Mouse (Mus musculus) intestine, postnatal 0 days (tissue): Measurements from ENCODE around the gene Cog5. TPM values are rescaled to one million over a fixed set of nuclear protein-coding genes. Genes with fewer than 3 reads are reported as not detected.

ENCODE experiments used
- ATAC-seq: fragments of 200-750 bp; cut with Nextera tagmentation; 2 replicates; pipeline ENCODE4 v1.8.0; 2017; ENCODE audit warnings: mild to moderate bottlenecking, moderate TSS enrichment, moderate library complexity
- H3K27ac ChIP-seq: fragments of 300-500 bp; sonication (generic); 2 replicates; pipeline ENCODE4 v1.5.1; 2014; ENCODE audit warnings: mild to moderate bottlenecking, low read depth, low read length, moderate library complexity
- H3K27me3 ChIP-seq: fragments of 300-500 bp; sonication (generic); replicated peaks from 2 replicates; pipeline ENCODE4 v1.6.1; 2014; ENCODE audit warnings: low read length, mixed read lengths; ENCODE audit not compliant: control insufficient read depth, insufficient read depth
- H3K36me3 ChIP-seq: fragments of 300-500 bp; sonication (generic); 2 replicates; pipeline ENCODE4 v1.6.1; 2014; ENCODE audit warnings: mild to moderate bottlenecking, moderate library complexity; ENCODE audit not compliant: control insufficient read depth, insufficient read depth
- H3K4me1 ChIP-seq: fragments of 300-500 bp; sonication (generic); replicated peaks from 2 replicates; pipeline ENCODE4 v1.6.1; 2014; ENCODE audit warnings: antibody characterized with exemption, low read length, mixed read lengths; ENCODE audit not compliant: control insufficient read depth, insufficient read depth
- H3K4me2 ChIP-seq: fragments of 300-500 bp; sonication (generic); replicated peaks from 2 replicates; pipeline ENCODE4 v1.6.1; 2014; ENCODE audit warnings: low read depth, mild to moderate bottlenecking, moderate library complexity
- H3K4me3 ChIP-seq: fragments of 300-500 bp; sonication (generic); 2 replicates; pipeline ENCODE4 v1.5.1; 2014; ENCODE audit warnings: low read depth, low read length
- H3K9ac ChIP-seq: fragments of 300-500 bp; sonication (generic); 2 replicates; pipeline ENCODE4 v1.6.1; 2014; ENCODE audit warnings: mild to moderate bottlenecking, low read depth, low read length
- H3K9me3 ChIP-seq: fragments of 300-500 bp; sonication (generic); 2 replicates; pipeline ENCODE4 v1.6.1; 2016; ENCODE audit warnings: mixed run types; ENCODE audit not compliant: control insufficient read depth
- CTCF ChIP-seq: sonication (generic); IDR thresholded peaks from 2 replicates; pipeline ENCODE4 v1.5.1; 2016; ENCODE audit warnings: low read depth, mild to moderate bottlenecking, control low read depth, antibody characterized with exemption, moderate library complexity
- WGBS: fragments of 180-500 bp; shearing (Covaris S2); extraction: QIAGEN DNeasy Blood & Tissue Kit; methylation state at CpG from one replicate; pipeline ENCODE4 v1.1.7; 2014; 5-methylcytosine and 5-hydroxymethylcytosine counted together
- polyA plus RNA-seq: library from polyadenylated mRNA; unstranded; fragments of >200 nt; fragmentation: Nextera tagmentation; extraction: Ambion mirVana; gene quantifications from 2 replicates; pipeline ENCODE4 v1.2.1, GENCODE M21; 2015

The Cog5 gene
- polyA plus RNA-seq, 1 experiment from 2014 or later, result 16.4 TPM

DNA sequence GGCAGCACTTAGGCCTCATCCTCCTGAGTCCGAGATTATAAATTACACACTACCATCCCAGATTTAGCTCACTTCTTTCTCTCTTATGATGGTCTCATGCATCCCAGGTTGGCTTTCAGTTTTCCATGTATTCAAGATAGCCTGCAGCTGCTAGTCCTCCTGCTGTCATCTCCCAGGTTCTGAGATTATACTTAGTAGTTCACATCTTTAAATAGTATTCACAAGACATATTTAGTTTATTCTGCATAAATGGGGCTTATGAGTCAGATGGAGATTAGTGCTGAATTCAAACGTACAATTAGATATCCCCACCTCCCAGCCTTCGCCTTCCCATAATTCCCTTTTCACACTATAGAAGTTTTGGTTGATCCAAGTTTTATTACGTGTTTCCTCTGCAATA lies 222.1 kb downstream of the Cog5 start:
- WGBS, result 87% methylated on average over 4 of the region's 4 CpGs
- no peak for ATAC-seq

DNA sequence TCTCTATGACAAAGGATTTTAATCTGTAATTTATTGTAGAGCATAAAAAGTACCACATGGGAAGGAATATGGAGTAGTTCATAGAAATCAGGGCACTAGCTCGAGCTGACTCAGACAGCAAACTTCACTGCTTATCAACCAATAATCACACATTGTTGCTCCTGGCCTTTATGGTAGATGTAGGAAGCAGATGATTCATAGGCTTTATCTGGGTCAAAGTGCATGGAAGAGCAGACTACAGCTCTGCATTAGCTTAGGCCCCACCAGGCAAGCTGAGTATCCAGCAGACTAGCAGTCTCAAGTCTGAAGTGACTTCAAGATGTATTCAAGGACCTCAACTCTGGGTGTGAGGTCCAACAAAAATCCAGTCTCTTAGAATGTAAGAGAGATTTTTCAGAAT lies 228.1 kb downstream of the Cog5 start:
- H3K27ac ChIP-seq, result peak overlapping the region; percentile 47
- H3K4me2 ChIP-seq, result no peak overlapping the region
- H3K9me3 ChIP-seq, result no peaks in the 10 kb centered on the region
- no peaks in the 10 kb centered on the region for H3K27me3 ChIP-seq
- H3K4me1 ChIP-seq, result no peaks in the 10 kb centered on the region
- no peak overlapping the region for H3K4me3 ChIP-seq
- ATAC-seq, result peak; percentile 99
- 29% methylated on average over 1 of the region's 1 CpGs for WGBS
- H3K36me3 ChIP-seq, result no peaks in the 10 kb centered on the region; the same call in 1 of the 2 replicates
- no peak overlapping the region for H3K9ac ChIP-seq
- TF ChIP-seq CTCF, result no peak

More for the DNA sequence above, 222.1 kb downstream of the Cog5 start:
- H3K36me3 ChIP-seq, result no peaks in the 10 kb centered on the region
- no peak for TF ChIP-seq CTCF
- no peak overlapping the region for H3K4me3 ChIP-seq
- H3K9ac ChIP-seq, result no peak overlapping the region
- H3K4me1 ChIP-seq, result no peaks in the 10 kb centered on the region
- no peaks in the 10 kb centered on the region for H3K9me3 ChIP-seq
- no peaks in the 10 kb centered on the region for H3K27me3 ChIP-seq
- no peak overlapping the region for H3K27ac ChIP-seq
- no peak overlapping the region for H3K4me2 ChIP-seq

DNA sequence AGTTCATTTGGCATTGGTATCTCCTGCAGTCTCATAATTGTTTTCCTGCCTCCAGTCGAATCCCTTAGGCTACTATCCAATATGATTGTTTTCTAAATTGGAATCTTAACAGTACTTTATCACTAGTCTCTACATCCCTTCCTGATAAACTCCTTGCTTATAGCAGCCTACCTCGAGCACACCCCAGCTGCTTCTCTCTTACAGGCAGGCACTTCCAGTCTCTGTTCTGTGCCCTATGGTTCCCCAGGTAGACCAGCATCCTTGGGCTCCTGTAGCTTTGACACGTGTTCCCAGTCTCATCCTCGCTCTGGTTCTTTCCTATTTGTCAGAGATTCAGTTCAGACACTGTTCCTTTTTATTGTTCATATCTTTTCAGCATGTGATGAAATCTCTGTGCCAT lies 229.7 kb downstream of the Cog5 start:
- no peak for TF ChIP-seq CTCF
- H3K27ac ChIP-seq, result no peak overlapping the region
- H3K4me1 ChIP-seq, result no peaks in the 10 kb centered on the region
- no peak overlapping the region for H3K4me3 ChIP-seq
- no peaks in the 10 kb centered on the region; the same call in 1 of the 2 replicates for H3K36me3 ChIP-seq
- no peak for ATAC-seq
- H3K9me3 ChIP-seq, result no peaks in the 10 kb centered on the region
- 72% methylated on average over 4 of the region's 4 CpGs for WGBS
- no peak overlapping the region for H3K9ac ChIP-seq
- no peaks in the 10 kb centered on the region for H3K27me3 ChIP-seq
- H3K4me2 ChIP-seq, result no peak overlapping the region

DNA sequence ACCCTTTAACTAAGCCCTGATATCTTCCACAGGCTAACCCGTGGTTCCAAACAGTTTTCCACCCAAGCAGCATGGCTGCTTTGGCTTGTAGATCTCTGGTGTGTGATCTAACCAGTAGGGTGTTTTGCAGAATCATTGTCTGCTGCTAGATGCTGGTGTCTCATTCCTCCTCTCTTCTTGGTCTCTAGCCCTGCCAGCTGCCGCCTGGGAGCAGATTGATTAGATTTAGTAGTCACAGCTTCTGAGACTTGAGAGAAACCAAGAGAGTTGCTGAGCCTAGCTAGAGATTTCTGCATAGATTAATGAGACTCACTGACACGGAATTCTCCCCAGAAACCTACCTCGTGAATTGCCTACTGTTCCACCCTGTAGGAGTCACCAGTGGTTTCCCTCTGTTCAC lies 230.4 kb downstream of the Cog5 start:
- H3K9ac ChIP-seq, result no peak overlapping the region
- 82% methylated on average over 4 of the region's 4 CpGs for WGBS
- no peak overlapping the region for H3K27ac ChIP-seq
- no peak overlapping the region for H3K4me2 ChIP-seq
- no peaks in the 10 kb centered on the region for H3K27me3 ChIP-seq
- no peaks in the 10 kb centered on the region; the same call in 1 of the 2 replicates for H3K36me3 ChIP-seq
- TF ChIP-seq CTCF, result no peak
- H3K4me3 ChIP-seq, result no peak overlapping the region
- H3K9me3 ChIP-seq, result no peaks in the 10 kb centered on the region
- ATAC-seq, result no peak
- no peaks in the 10 kb centered on the region for H3K4me1 ChIP-seq

DNA sequence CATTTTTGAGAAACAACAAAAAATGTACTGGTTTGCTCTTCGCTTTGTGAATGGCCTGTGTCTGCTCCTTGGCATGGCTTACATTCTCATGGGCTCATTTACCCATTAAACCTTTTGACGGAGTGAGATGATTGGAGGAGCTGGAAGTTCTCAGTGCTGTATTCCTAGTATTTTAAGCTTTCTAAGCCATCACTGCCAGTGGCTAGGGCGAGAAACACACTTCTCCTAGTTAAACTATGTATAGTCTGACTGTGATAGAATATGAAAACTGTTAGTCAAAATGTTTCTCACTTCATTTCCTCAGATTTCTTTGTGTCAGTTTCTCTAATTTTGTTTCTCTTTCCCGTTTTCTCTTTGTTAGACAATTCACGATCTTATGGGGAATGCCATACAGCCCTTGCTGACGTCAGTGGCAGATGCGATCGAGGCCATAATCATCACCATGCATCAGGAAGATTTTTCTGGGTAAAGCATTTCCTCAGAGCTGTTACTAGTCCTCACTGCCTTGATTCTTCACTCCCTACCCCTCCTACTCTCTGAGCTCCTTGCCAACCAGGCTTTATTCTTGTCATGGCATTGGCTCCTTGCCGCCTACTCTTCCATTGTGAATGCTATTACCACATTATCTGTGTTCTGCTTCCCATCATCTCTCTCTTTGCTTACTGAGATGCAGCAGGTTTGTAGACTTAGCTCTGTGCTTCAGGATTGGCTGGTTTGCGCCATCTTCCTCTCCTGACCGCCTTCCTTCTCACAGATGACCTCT lies 231.4 kb downstream of the Cog5 start:
- H3K4me3 ChIP-seq, result no peak overlapping the region
- H3K9me3 ChIP-seq, result no peaks in the 10 kb centered on the region
- no peak for ATAC-seq
- H3K27me3 ChIP-seq, result no peaks in the 10 kb centered on the region
- no peaks in the 10 kb centered on the region; the same call in 1 of the 2 replicates for H3K36me3 ChIP-seq
- H3K27ac ChIP-seq, result no peak overlapping the region
- no peak overlapping the region for H3K4me2 ChIP-seq
- no peak overlapping the region for H3K9ac ChIP-seq
- H3K4me1 ChIP-seq, result no peaks in the 10 kb centered on the region
- WGBS, result 94% methylated on average over 11 of the region's 11 CpGs
- TF ChIP-seq CTCF, result no peak

GRCm38 (mm10) chr12:31890685-31891084 lies 236.0 kb downstream of the Cog5 start:
- no peak for TF ChIP-seq CTCF
- H3K9me3 ChIP-seq, result no peaks in the 10 kb centered on the region
- no peaks in the 10 kb centered on the region for H3K27me3 ChIP-seq
- WGBS, result 72% methylated on average over 6 of the region's 6 CpGs
- H3K36me3 ChIP-seq, result no peaks in the 10 kb centered on the region
- no peak overlapping the region for H3K27ac ChIP-seq
- no peak overlapping the region for H3K4me3 ChIP-seq
- no peak for ATAC-seq
- no peak overlapping the region for H3K4me2 ChIP-seq
- no peaks in the 10 kb centered on the region for H3K4me1 ChIP-seq
- no peak overlapping the region for H3K9ac ChIP-seq
